Mouse (Mus musculus): ENCODE measurements at regions not wholly inside any gene's neighbourhood (a gene's known extent, or its start where the extent isn't known, plus 50 kb on each side); places are given as distances from the start of the nearest gene placed in this dataset.

DNA sequence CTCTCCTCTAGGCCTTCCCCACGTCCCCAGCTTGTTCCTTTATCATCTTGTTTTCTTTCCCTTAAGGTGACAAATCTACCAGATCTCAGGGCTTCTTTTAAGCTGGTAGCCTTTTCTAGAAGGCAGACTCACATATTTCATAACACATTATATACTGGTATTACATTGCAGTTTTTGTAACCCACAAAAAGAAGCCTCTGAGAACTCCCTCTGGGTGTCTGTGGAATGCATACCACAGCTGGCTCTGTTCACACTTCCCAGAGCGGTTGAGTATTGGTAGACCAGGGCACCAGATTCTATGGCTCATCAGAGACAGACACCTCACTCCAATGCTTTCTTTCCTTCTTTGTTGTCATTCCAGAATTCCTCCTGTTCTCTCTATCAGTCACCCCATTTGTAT lies 336.4 kb downstream of the Fam84a start:
- no peak for DNase-seq

DNA sequence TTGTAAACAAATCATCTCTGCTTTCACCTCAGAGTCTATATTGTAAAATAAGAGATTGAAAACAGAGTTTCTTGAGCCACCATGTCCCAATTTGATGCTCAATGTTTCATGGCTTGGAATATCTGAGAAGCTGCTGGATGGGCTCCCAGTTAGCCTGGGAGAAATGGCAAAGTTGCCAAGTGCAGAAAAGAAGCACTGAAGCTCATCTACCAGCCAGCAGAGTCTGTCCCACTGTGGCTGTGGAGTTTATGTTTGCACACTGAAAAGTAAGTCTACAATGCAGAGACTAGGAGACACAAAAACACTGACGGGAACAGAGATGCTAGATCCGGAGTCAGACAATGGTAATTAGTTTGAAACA lies 341.7 kb downstream of the Fam84a start:
- DNase-seq = no peak

DNA sequence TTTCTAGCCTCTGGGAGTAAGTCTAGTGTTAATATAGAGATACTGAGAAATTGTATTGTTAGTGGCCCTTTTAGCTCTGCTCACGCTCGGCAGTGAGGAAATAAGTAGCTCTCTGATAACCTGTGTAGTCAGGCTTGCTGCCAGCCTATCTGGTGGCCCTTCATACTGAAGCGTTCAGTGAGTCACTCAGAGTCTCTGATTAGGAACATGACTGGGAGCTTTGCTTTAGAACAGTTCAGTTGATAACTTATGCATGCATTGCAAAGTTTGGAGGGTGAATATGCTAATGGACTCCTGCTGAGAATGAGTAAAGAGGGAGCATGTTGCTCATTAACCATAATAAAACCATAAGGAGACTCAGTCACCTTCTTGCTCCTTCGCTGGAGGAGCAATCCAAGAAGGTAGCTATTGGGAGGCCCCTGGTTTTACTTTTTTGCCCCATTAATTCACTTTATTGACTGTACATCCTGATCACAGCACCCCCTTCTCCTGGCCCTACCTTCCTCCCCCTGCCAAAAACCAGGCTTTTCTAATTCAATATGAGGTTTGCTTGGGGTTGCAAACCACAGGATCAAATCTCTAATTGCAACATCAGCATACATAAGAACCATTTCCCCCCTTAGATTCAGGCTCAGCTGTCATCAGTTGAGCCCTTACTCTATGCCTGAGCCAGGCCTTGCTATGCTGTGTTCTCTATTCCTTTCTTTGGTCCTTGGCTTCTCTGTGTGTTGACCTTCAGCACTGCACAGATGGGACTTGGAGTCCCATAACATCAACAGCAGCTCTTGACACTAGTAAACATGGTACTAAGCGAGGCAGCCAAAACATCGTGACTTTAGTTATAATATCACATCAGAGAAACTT lies 342.3 kb downstream of the Fam84a start:
- no peak for DNase-seq

DNA sequence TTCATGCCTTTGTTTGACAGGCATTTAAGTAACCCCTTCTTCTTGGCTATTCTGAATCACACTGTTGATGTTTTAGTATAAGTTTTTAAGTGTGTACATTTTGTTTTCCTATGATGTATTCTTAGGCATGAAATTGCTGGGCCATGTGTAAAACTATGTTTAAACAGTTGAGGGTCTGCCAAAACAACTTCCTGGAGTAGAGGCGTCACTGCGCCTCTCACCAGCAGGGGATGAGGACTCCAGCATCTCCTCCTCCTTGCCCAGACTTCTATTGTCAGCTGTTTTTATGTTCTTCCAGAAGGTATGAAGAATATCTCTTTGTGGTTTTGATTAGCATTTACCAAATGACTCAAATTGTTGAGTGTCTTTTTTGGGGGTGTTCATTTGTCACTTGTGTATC lies 372.1 kb downstream of the Fam84a start:
- no peak for DNase-seq

DNA sequence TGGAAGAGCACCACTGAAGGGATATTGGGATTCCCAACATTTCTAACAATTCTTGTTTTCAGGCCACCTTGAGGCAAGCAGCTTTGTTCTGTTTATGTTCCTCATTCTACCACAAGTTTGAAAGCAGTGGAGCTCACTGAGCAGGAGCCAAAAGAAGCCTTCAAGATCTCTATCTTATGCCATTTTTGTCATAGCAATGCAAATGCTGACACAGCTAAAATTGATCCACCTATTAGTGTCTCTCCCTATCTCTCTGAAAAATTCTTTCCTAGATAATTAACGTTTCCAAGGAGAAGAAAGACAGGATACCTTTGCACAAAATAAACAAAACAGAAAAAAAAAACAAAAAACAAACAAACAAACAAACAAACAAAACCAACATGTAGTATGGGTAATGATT lies 375.2 kb downstream of the Fam84a start:
- DNase-seq = no peak

DNA sequence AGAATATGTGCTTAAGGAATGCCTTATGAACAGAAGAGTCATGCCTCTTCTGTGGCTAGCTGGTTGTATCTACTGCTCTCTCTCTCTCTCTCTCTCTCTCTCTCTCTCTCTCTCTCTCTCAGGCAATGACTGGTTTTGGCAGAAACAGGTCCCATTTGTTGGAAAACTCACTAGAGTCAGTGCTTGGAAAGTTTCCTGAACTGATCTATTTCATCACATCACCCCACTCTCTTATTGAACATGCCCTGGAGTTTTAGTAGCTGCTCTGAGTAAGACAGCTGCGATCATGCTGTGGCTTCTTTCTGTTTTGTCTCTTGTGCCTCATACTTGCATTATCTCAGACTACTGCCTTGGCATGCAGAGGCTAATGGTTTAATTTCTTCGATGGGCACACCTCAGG lies 382.2 kb downstream of the Fam84a start:
- no peak for DNase-seq

DNA sequence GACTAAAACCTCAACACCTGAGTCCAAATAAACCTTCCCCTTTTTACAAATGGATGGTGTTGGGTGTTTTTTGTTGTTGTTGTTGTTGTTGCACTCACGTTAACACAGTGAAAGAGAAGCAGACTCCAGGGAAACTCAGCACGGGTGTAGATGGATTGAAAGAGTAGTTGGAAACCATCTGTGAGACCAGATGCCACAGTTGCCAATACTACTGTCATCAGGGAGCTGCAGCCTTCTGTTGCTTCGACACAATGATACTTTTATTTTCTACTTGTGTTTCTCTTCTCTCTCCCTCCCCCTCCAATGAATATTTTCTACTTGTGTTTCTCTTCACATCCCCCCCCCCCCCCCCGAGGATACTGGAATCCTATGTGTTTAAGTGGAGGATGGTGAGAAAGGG lies 382.7 kb downstream of the Fam84a start:
- DNase-seq = no peak

DNA sequence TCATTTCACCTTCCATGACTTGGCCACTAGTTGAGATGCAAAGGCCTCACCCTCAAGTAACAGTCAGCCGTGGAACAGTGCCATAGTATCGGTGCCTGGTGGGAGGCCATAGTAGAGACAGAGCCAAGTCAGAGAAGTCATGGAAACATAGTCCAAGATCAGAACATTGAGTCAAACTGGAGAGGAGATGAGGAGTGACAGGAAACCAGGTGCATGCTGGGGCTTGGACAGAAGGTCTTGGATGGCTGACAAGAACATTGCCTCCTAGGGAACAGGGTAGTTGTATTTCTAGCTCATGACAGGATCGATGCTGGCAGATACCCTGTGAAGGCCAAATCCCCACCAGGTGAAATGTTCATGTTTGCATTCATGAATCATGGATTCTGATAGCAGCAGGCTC lies 385.4 kb downstream of the Fam84a start:
- DNase-seq = no peak

DNA sequence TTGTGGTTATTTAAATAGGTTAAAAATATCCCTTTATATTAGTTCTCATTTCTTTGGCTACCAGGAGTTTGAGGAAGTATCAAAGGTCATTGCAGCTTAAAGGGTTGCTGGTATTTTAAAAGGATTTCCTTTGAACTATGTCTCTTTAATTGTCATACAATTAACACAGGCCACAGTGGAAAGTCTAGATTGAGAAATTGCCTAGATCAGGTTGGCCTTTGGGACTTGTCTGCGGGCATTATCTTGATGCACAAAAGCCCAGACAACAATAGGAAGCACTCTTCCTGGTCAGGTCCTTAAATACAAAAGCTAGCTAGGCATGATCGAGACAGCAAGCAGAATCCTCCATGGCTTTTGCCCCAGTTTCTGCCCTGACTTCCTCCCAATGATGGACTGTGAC lies 398.0 kb downstream of the Fam84a start:
- DNase-seq = no peak

DNA sequence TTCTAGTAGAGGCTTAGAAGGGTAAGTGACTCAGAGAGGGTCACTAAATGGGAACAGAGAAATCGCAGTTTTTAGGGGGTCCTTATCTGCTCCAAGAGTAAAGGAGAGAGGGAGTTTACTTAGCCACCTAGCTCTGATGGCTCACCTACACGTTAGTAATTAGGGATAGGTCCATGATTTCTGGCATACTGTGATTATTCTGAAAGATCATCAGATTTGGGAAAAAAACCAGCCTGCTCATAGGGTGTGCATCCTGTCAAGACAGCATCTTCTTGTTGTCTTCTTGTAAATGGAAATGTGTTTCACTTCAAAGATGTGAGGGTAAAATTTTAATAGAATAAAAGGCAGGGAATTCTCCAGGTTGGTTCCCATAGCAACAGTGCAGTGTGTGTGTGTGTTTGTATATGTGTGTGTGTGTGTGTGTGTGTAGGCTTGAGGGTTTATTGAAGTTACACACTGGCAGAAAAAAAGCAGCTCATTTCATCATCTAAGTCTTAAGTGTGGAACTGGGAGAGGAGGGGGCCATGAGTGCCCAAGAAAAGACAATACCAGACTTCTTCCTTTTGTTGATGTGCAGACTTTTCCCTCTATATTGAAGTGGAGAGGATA lies 407.4 kb downstream of the Fam84a start:
- DNase-seq = no peak

DNA sequence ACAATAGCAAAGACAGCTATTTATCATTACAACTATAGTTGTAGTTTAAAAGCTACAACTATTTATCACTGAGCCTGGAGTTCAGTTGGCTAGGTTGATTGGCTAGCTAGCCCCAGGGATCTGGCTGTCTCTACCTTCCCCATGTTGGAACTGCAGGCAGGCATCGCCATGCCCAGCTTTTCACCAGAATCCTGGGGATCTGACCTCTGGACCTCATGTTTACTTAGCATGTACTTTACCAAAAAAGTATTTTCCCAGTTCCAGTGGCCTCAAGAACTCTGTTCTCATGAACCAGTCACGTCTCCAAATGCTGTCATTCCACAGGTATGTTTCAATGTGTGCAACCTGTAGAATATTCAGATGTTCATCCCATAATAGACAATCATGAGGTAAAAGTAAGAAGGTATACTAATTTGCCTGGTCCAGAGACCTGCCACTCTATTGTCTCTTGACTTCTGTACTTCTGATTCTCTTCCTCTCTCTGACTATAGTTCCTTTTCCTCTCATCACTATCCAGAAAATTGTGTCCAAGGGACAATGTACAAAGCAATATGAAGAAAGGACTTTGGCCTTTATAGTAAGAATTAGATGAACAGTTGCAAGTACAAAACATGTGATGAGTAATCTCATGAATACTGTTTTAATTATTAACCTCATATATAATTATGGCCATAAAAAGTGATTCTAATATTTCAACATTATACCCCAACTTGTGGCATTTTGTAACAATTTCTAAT lies 421.8 kb downstream of the Fam84a start:
- no peak for DNase-seq

DNA sequence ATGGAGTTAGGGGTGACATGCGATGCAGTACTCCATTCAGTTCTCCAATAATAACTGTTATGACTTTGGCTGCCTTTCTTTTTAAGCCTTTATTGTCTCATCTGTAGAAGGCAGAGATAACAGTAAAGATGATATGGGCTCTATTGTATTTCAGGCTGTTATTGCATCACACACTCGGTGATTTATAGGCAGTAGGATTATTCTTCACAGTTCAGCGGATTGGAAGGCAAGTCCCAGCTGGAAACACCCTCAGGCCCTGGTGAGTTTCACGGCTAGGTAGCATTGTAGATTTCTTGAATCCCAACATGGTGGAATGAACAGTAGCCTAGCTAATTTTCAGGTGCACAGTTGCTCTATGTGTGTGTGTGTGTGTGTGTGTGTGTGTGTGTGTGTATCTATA lies 422.9 kb downstream of the Fam84a start:
- no peak for DNase-seq

DNA sequence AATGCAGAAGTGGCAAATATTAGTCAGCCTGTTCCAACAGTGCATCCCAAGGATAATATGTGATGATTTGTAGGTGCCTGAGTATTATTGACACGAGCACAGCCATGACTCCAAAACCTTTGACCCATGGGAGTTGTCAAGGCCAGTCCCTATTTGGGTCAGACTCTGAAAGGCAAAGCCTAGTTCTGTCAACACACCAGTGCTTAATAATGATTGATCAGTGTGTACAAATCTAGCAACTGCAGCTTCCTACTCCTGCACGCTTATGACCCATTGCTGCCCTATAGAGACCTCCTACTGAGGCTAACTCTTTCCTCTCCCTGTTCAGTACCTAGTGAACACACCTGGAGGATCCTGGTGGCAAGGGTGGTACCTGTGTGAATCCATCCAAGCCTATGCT lies 427.3 kb downstream of the Fam84a start:
- DNase-seq = no peak

DNA sequence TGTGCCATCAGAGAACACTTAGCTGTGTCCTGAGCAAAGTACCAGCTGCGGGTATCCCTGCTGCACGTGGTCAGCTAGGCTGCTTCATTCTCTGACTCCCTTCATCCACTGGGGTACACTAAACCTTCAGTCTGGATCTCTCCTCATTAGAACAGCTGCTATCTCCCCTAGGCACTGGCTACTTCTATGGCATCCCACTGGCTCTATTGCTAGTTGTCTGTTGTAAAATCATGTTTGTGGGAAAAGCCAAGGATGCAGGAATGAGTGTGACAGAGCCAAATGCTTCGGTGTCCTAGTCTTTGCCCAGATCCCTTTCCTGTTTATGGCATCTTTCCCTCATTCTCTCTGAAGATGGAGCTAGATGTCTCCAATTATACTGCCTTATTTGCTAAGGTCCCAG lies 440.9 kb downstream of the Nbas start:
- DNase-seq = no peak

DNA sequence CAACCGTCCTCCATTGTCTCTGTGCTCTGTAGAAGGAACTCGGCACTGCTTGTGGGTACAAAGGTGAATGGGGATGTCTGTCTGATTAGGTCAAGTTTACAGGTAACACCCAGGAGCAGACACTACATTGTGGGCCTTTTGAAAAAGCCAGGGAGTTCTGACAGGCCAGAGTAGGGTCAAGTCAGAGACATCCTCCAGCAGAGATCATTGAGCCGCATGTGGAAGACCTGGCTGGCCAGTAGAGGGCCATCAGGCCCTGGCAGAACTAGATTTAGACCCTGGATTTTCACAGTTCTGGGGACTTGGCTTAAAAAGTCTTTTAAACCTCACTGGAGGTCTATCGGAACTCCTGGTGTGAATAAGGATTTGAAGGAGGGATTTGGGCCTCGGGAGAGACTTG lies 438.8 kb downstream of the Nbas start:
- no peak for DNase-seq

DNA sequence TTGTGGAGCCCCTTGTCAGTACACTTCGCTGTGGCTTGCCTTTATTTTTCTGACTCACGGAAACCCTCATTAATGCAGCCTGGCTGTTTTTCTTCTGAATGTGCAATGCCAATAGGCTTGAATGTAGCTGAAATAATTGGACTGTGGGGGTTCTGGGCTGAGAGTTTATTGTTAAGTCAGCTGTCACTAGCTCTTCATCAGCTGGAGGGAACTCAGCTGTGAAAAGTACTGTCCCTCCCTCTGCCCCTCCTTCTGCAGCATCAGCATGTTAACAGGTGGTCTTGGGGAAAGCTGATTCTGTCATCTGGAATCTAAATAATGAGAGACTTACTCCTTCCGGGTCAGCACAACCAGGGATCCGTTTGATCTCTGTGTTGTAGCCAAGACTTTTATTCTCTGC lies 437.6 kb downstream of the Nbas start:
- no peak for DNase-seq

DNA sequence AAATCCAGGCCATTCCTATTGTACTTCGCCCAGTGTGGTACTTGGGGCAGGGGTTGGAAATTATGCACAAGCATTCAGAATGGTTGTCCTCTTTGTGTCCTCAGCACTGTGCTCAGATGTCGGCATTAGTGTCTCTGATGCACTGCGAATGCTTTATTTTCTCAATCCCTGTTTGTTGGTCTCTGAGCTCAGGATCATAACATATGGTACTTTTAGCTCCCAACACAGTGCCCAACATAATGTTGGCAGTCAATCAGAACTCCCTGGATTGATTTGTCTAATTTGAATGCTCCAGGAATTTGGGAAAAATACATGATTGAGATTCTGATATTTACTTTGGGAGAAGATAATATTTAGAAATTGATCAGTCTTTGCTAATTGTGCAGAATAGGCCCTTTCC lies 434.7 kb downstream of the Nbas start:
- DNase-seq = no peak

DNA sequence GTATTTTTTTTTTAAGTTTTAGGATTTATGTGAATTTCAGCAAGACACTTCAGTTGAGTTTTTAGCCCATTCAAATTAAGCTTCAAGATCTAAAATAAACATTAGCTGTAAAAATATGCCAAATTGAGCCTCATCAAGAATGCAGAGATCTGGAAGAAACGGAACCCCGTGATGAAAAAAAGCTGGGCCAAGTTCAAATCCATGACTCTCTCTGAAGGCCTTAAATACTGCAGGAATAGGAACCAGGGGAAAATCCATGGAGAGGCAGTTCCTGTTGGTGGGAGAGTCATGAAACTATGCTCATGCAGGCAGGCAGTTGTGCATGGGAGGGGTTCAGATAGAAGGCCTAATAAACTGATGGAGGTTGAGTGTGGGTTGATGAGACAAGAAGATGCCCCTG lies 430.9 kb downstream of the Nbas start:
- DNase-seq = no peak

DNA sequence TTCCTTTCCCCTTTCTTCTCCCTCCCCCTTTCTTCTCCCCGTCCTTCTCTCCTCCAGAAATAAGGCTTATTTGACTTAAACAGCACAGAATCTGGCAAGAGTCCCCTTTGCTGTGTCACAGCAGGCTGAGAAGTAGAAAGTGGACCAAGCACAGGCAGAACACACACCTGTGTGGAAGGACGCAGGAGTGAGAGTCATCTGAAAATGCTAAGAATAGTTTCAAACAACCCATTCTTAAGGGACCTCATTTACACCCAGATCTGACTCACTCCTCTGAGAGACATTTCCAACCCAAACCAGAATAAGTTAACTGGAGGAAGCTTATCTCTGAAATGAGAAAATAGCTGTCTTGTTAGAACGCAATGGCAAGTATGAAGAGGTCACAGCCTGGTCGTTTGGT lies 429.9 kb downstream of the Nbas start:
- no peak for DNase-seq

DNA sequence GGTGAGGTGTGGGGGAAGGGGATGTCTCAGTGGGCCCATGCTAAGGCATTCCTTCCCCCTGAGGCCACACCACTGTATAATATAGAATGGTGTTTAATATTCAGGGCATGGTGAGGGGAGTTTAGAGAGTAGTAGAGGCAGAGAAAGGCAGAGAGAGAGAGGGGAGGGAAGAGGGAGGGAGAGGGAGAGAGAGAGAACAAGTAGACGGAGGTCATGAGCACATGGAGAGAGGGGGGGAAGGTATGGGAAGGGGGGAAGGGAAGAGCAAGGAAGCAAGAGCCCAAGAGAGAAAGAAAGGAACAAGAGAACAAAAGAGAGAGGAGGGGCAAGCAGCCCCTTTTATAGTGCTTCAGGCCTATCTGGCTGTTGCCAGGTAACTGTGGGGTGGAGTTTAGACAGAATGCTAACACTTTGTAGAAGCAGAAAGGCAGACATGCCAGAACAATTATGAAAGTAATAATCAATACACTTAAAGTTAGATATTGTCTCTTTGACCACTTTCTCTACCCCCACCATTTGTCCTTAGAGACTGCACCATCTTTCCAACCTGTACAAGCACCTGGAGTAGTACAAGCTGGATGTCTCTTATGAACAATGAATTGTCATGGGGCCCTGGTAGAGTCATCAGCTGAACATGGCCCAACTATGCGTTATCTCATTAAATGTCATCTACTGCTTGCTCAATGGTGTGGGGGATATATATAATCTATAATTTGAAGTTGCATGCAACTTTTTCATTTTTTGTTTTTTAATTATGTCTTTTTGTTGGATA lies 422.6 kb downstream of the Nbas start:
- DNase-seq = no peak

DNA sequence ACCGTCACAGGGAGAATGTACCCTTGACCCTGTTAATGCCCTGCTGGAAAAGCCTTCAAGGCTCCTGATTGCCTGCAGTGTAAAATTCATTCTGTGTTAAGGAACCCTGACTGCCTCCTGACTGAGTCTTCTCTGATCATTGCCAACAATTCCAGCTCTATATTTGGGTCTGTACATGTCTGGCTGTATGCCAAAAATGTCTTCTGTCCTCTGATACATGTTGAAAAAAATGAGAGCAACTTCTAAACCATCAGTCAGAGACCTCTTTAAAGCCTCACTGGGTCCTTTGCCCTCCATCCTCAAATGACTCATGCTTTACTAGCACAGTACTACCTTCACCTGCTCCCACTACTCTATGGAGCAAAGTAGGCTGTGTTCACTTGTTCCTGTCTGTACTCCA lies 408.3 kb downstream of the Nbas start:
- no peak for DNase-seq

DNA sequence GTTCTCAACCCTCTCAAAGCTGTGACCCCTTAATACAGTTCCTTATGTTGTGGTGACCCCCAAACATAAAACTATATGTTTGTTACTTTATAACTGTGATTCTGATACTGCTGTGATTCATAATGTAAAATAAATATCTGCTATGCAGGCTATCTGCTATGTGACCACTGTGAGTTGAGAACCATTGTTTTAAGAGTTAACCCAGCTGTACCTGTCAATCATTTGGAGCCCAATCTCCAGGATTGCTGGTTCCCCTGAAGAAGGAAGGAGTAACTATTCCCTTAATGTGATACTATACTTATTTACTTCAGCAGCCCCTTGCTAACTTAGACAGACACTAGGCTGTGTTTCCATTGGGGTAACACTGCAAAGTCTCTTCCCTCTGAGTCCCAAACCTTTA lies 400.5 kb downstream of the Nbas start:
- no peak for DNase-seq

DNA sequence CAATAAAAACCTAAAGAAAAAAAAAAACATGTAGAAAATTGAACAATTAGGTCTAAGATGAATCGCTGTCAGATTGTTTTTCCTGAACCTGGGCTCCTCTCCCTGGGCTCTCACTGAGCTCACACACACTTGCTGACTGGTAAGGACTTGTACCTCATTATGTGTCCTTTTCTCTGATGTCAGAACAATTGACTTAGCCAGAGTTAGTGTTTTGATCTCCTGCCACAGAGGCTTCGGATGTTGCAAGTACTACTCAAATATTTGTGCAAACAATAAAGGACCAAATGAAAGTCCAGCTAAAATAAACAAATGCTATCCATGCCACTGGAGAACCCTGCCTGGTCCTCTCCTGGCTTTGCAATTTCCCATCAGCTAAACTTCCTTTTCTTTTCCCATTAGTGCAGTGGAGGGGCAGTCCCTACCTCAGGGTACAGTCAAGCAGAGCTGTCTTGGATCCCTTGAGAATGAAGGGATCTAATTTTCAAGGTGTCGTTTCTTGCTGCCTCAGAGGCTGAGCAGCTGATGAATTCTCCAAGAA lies 399.6 kb downstream of the Nbas start:
- no peak for DNase-seq
